Mouse (Mus musculus) Patski (cell line): ENCODE results near the gene Ntrk2. TPM values are rescaled to one million over a fixed set of nuclear protein-coding genes. Genes with fewer than 3 reads are reported as not detected.
A peak's percentile ranks its signal among the peaks of the same experiment; 100 is the strongest.

Source experiments
- ATAC-seq: fragments of 100-300 bp; one replicate; pipeline ENCODE4 v1.8.0; 2021
- CTCF ChIA-PET: fragments of 350-600 bp; sonication (Branson Sonifier 250); formaldehyde crosslinking; loops from one replicate; lab custom pipeline; 2022; ENCODE audit warnings: inconsistent platforms; lab: Charles Lee
- POLR2A ChIA-PET: fragments of 350-600 bp; sonication (Branson Sonifier 250); formaldehyde crosslinking; loops from one replicate; lab custom pipeline; 2022; ENCODE audit warnings: antibody characterized with exemption, inconsistent platforms; lab: Charles Lee
- DNase-seq: peaks from one replicate; pipeline ENCODE4 v3.0.0-alpha.2; 2011; ENCODE audit warnings: low read depth, low spot score
- H3K27me3 ChIP-seq: fragments of 371-371 bp; one replicate; pipeline ENCODE4 v1.5.1; 2021
- CTCF ChIP-seq: fragments of 100-300 bp; IDR thresholded peaks from one replicate; pipeline ENCODE4 v1.5.1; 2021
- in situ Hi-C: fragments of 300-500 bp; cut with MboI; formaldehyde crosslinking; loops from 3 replicates; pipeline ENCODE4 v1.11.1; 2018; ENCODE audit warnings: low pct_unique_long_range_greater_than_20kb, mixed read lengths
- polyA plus RNA-seq: library from polyadenylated mRNA; unstranded; gene quantifications from one replicate; pipeline ENCODE4 v1.2.3, GENCODE M21; 2021

The Ntrk2 gene
- polyA plus RNA-seq, 1 experiment from 2014 or later, result 0.44 TPM

- ChIA-PET CTCF (interaction anchor here (1.0 to 2.3 kb wide), 2 partner anchors 264 to 266 kb away, joined by 3 to 19 read pairs; no protein-coding TSS in a partner anchor), POLR2A (no interaction called here)
- in situ Hi-C loops, result loop anchor here (5.0 kb wide), 1 partner anchor 265 kb away; no protein-coding TSS in a partner anchor
- no peak for ATAC-seq
- H3K27me3 ChIP-seq, result peaks cover 39% of the 10 kb centered on the region
- DNase-seq, result no peak
- TF ChIP-seq CTCF, result no peak
Measured at GRCm38 (mm10) chr13:58806896-58807628, 693 bp downstream of the Ntrk2 start.

DNA sequence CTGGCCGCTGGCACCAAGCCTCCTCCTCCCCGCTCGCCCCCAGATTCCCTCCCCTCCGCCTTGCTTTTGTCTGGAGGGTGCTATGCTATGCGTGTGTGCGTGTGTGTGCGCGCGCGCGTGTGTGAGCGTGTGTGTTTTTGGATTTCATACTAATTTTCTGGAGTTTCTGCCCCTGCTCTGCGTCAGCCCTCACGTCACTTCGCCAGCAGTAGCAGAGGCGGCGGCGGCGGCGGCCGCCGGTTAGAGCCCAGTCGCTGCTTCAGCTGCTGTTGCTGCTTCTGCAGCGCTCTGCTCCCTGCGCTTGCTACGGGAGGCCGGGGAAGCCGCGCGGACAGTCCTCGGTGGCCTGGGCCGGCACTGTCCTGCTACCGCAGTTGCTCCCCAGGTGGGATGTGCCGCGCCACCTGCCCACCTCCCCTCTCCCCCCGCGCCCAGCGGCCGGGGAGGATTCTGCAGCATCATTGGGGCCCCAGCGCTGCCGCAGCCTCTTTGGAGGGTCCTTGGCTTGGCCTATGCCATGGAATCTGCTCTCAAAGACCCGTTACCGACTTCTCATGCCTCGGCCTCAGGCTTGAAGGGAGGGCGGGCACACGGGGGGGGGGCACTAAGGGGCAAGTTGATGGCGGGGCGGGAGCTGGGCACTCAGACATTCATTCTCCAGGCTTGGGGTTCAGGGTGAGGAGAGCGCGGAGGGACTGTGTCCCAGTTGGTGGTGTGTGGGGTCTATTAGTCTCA lies 1.4 kb downstream of the Ntrk2 start:
- no peak for DNase-seq
- ChIA-PET POLR2A (interaction anchor here (0.6 kb wide), 1 partner anchor 139 kb away, joined by 3 read pairs; no protein-coding TSS in a partner anchor), CTCF (interaction anchor here (1.0 to 2.3 kb wide), 2 partner anchors 264 to 265 kb away, joined by 3 to 19 read pairs; no protein-coding TSS in a partner anchor)
- peaks cover 43% of the 10 kb centered on the region for H3K27me3 ChIP-seq
- TF ChIP-seq CTCF, result no peak
- in situ Hi-C loops, result loop anchor here (5.0 kb wide), 1 partner anchor 265 kb away; no protein-coding TSS in a partner anchor
- peak; percentile 31 for ATAC-seq

- peaks cover 43% of the 10 kb centered on the region for H3K27me3 ChIP-seq
- DNase-seq (no peak), ATAC-seq (no peak)
- in situ Hi-C loops, result loop anchor here (5.0 kb wide), 1 partner anchor 264 kb away; no protein-coding TSS in a partner anchor
- TF ChIP-seq CTCF, result no peak
- CTCF ChIA-PET, result no interaction called here
- POLR2A ChIA-PET, result interaction anchor here (0.6 kb wide), 1 partner anchor 138 kb away, joined by 3 read pairs; no protein-coding TSS in a partner anchor
Measured at GRCm38 (mm10) chr13:58808381-58808821, 2.0 kb downstream of the Ntrk2 start.

DNA sequence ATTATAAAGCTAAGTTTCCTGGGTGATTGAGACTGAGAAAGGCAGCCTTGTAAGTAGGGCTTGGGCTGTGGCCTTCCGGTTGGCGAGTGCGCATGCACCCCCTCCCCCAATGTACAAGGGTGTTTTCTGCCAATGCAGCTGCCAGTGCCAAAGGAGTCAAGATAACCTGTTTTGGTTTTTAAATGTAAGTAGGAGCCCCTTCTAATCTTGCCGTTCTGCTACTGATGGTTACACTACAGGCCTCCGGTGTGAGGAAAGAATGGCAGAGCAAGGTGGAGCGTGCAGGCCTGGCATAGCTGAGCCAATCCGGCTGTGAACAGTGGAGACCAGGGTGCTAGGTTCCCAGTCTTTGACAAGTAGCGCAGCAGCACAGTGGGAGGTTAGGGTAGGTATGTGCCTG lies 3.6 kb downstream of the Ntrk2 start:
- TF ChIP-seq CTCF, result no peak
- peaks cover 43% of the 10 kb centered on the region for H3K27me3 ChIP-seq
- ATAC-seq, result no peak
- CTCF ChIA-PET, result no interaction called here
- in situ Hi-C loops, result loop anchor here (5.0 kb wide), 1 partner anchor 262 kb away; no protein-coding TSS in a partner anchor
- POLR2A ChIA-PET, result no interaction called here
- DNase-seq, result no peak

GRCm38 (mm10) chr13:58824752-58825151 lies 18.4 kb downstream of the Ntrk2 start:
- ChIA-PET CTCF (no interaction called here), POLR2A (no interaction called here)
- TF ChIP-seq CTCF, result no peak
- in situ Hi-C loops, result no loop called here
- DNase-seq (no peak), ATAC-seq (no peak)
- H3K27me3 ChIP-seq, result peaks cover 4% of the 10 kb centered on the region

DNA sequence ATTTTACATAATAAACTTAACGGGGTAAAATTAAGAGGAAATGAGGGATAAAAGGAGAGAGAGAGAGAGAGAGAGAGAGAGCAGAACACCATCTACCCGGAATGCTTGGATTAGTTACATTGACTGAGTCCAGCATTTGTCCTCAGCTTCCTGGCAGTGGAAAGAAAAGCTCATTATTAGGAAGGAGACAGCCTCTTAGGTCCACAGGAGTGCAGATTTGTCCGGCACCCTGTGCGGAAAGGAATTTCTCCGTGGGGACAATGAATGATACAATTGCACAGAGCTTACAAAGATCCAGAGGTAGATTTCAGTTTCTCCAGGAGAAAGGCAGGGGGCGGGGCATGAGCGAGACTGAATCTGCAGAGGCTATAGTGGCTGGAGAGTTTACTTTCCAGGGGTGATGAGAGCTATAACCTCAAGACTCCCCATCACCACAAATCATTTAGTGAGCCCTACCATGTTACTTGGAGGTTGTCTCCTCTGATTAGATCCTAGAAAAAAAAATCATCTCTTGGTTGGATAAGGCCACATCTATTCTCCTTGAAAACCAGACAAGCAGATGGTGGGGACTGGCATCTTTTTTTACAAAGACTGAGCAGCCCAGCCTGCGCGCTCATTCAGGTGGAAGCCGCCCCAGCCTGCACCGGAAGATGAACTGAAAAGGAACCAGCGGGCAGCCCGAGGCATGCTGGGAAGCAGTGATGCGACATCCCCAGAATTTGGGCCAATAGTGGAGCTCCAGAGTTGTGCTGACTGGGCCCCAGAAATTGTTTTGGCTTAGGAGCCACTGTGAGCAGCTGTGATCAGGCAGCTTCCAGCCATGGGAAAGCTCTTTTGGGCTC lies 20.2 kb downstream of the Ntrk2 start:
- TF ChIP-seq CTCF, result no peak
- ChIA-PET CTCF (no interaction called here), POLR2A (no interaction called here)
- H3K27me3 ChIP-seq, result no peaks in the 10 kb centered on the region
- ATAC-seq (no peak), DNase-seq (no peak)
- in situ Hi-C loops, result no loop called here

GRCm38 (mm10) chr13:58831999-58832398 lies 25.6 kb downstream of the Ntrk2 start:
- no peak for TF ChIP-seq CTCF
- ChIA-PET POLR2A (no interaction called here), CTCF (no interaction called here)
- DNase-seq (no peak), ATAC-seq (no peak)
- H3K27me3 ChIP-seq, result no peaks in the 10 kb centered on the region
- in situ Hi-C loops, result no loop called here

DNA sequence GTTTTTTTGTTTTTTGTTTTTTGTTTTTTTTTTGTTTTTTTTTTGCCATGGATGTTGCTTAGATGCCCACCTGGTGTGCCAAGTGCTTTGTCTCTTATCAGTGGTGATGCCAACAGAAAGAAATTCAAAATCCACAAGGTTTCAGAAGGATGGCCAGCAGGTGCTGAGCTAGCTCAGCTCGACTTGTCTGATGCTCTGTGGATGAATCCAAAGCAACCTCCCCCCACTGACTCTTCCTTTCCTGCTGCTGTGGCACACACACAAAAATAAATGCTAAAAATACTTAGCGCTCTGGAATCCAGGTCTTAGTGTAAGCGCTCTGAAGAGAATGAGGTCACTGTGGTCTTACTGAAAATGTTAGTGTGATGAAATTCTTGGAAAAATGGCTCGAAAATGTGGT lies 28.4 kb downstream of the Ntrk2 start:
- H3K27me3 ChIP-seq, result peaks cover 5% of the 10 kb centered on the region
- ATAC-seq (no peak), DNase-seq (no peak)
- in situ Hi-C loops, result no loop called here
- TF ChIP-seq CTCF, result no peak
- ChIA-PET CTCF (no interaction called here), POLR2A (no interaction called here)

- CTCF ChIA-PET, result no interaction called here
Measured at GRCm38 (mm10) chr13:58836891-58837290, 30.5 kb downstream of the Ntrk2 start.

DNA sequence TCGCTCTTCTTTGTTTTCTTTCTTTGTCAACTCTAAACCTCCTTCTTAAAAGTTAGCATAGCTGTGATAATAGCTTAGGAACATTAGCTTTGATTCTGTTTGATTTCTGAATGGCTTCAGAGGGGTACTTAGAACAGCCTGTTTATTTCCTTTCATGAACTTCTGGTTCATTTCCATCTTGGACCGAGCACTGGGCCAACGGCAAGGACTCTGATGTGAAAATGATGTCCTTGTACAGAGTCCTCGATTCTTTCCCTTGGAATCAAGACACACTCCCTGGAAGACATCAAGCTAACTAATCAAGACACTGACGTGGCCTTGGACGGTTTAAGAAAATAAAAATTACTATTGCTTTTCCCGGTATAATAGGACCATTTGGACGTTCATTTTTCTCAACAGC lies 31.7 kb downstream of the Ntrk2 start:
- peaks cover 10% of the 10 kb centered on the region for H3K27me3 ChIP-seq
- DNase-seq, result no peak
- no peak for TF ChIP-seq CTCF
- POLR2A ChIA-PET, result no interaction called here
- in situ Hi-C loops, result no loop called here
- no peak for ATAC-seq
- CTCF ChIA-PET, result no interaction called here

More at GRCm38 (mm10) chr13:58836891-58837290, 30.5 kb downstream of the Ntrk2 start:
- H3K27me3 ChIP-seq, result peaks cover 5% of the 10 kb centered on the region
- ATAC-seq, result no peak
- POLR2A ChIA-PET, result no interaction called here
- in situ Hi-C loops, result no loop called here
- no peak for DNase-seq
- no peak for TF ChIP-seq CTCF
